Mouse (Mus musculus) bone marrow macrophage, adult 2 months (primary cell): ENCODE results near the gene Veph1. TPM values are rescaled to one million over a fixed set of nuclear protein-coding genes. Genes with fewer than 3 reads are reported as not detected.

Experiments
- H3K27ac ChIP-seq: 2 replicates; pipeline ENCODE4 v1.5.1; 2012; ENCODE audit warnings: low read depth, low read length; ENCODE audit not compliant: insufficient read depth
- H3K4me1 ChIP-seq: 2 replicates; pipeline ENCODE4 v1.6.1; 2012; ENCODE audit warnings: low read length; ENCODE audit not compliant: control insufficient read depth, insufficient read depth
- H3K4me3 ChIP-seq: 2 replicates; pipeline ENCODE4 v1.5.1; 2012; ENCODE audit warnings: mild to moderate bottlenecking, low read length, moderate library complexity; ENCODE audit not compliant: insufficient read depth
- CTCF ChIP-seq: IDR thresholded peaks from 2 replicates; pipeline ENCODE4 v1.5.1; 2012; ENCODE audit warnings: low read depth, mild to moderate bottlenecking, low read length, moderate library complexity
- POLR2A ChIP-seq: IDR thresholded peaks from 2 replicates; pipeline ENCODE4 v1.6.1; 2012; ENCODE audit warnings: mild to moderate bottlenecking, low read depth, low read length, borderline replicate concordance
- polyA plus RNA-seq: library from polyadenylated mRNA; stranded (reverse); fragments of >200 nt; gene quantifications from 2 replicates; pipeline ENCODE4 v1.2.4, GENCODE M21; 2012; ENCODE audit not compliant: missing spikeins, insufficient read depth, insufficient read length

The Veph1 gene
- polyA plus RNA-seq, 1 experiment = not detected

DNA sequence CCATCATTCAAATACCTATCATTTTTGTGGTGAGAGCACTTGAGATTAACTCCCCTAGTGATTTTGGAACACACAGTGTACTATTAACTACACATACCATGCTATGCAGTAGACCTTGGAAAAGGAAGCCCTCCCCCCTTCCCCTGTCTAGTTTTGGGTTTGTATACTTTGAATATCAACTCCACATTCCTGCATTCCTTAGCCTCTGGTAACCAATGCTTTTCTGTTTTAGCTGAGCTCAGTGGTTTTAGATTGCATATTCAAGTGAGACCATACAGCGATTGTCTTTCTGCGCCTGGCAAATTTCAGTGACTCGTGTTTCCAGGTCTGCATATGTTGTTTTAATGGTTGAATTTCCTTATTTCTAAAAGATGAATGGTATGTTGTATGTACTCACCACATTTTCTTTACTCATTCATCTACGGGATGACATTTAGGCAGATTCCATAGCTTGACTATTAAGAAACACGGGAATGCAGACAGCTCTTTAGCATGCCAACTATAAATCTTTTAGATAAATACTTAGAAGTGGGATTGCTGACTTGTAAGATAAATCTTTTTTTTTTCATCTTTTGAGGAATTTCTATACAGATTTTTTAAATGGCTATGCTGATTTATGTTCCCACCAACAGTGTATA lies 255.7 kb downstream of the Veph1 start:
- Histone ChIP-seq H3K4me1 (no peaks in the 10 kb centered on the region), H3K4me3 (no peak overlapping the region), H3K27ac (no peak overlapping the region)
- TF ChIP-seq POLR2A = no peak
- TF ChIP-seq CTCF = no peak

DNA sequence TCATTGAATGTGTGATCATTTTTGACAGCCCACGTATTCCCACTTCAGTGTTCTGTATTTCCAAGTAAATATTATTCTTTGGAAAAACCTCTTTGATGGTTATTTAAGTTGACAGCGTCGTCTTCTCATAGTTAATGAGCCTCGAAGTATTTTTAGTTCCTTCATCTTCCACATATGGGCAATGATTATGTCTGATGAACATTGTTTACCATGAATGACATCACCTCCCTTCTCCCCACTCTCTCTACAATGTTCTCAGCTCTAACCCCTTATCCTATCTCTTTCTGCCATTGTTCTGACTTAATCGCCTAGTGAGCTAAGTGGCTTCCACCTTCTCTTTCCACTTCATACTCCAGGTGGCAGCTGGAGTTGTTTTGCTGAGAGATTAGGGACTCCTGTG lies 261.4 kb downstream of the Veph1 start:
- Histone ChIP-seq H3K4me3 (no peak overlapping the region), H3K4me1 (no peaks in the 10 kb centered on the region), H3K27ac (no peak overlapping the region)
- TF ChIP-seq POLR2A = no peak
- no peak for TF ChIP-seq CTCF

DNA sequence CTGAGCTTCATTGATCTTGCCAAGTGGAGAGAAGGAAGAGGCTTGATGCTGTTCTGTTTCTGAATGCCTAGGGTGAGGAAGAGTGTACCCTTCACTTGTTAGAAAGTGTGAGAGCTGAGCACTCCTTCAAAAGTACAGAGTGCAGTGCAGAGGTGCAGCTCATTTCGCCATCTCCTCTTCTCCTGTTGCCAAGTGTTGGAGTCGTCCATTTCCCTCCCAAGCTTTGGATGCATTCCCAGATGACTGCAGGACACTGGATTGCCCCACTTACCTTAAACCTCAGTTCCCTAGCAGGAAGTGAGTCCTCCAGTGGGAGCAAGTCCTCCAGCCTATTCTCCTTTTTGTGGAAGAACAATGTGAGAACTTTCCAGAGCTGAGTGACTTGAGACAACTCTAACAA lies 263.3 kb downstream of the Veph1 start:
- no peak overlapping the region for H3K4me3 ChIP-seq
- TF ChIP-seq CTCF (no peak), POLR2A (no peak)
- H3K4me1 ChIP-seq = no peaks in the 10 kb centered on the region
- H3K27ac ChIP-seq = no peak overlapping the region

DNA sequence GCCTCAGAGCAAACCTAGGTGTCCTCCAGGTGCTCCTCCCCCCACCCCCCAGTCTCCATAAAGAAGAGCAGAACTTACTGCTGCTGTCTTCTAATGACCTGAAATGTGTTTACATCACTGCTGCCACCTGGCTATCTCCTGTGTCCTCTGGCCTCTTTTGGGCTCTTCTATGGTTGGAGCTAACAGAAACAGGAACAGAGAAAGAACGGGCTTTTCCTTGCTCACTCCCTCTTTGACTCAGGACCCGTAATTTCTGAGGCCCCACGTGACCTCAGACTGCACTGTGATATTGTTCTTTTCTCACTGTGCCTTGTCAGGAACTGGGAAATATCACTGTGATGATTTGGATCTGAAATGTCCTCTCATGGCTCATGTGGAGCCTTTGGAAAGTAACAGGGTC lies 271.2 kb downstream of the Veph1 start:
- no peak for TF ChIP-seq CTCF
- TF ChIP-seq POLR2A = no peak
- Histone ChIP-seq H3K27ac (no peak overlapping the region), H3K4me1 (no peaks in the 10 kb centered on the region), H3K4me3 (no peak overlapping the region)

DNA sequence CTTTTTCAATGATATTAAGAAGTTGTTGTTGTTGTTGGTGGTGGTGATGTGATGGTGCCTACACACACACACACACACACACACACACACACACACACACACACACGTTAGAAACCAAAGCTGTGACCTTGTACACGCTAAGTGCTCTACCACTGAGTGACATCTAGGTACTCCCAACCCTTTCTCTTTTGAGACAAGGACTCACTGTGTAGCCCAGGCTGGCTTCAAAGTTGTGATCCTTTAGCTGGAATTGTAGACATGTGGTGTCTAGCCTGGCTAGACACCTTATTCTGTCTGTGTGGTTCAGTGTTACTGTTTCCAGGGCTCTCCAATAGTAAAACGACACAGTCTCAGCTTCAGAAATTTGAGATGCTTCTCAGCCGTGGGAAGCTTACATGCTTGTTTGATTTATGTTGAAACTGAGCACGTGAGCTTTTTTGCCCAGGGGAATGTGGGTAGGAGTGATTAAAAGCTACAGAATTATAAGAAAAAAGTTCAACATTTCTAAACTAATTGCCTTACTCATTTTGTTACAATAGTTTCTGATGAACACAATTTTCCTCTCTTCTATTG lies 272.3 kb downstream of the Veph1 start:
- TF ChIP-seq POLR2A (no peak), CTCF (no peak)
- no peaks in the 10 kb centered on the region for H3K4me1 ChIP-seq
- no peak overlapping the region for H3K27ac ChIP-seq
- no peak overlapping the region for H3K4me3 ChIP-seq

DNA sequence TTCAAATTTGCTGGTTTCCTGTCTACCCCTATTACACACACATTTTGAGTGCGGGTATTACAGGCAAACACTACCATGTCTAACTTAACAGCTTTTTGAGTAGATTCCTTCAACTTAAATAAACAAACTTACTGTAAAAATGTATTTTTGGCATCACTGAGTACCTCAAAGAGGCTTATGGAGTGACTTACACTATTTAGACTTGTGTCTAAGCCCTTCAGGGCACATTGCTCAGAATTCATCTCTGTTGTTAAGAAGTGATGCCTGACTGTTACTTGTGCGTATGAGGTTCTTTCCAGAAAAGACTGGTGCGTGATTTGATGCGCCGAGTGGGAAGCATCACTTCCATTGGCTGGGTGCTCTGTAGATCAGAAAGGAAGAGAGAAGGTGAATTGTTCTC lies 277.5 kb downstream of the Veph1 start:
- H3K27ac ChIP-seq = no peak overlapping the region
- TF ChIP-seq CTCF (no peak), POLR2A (no peak)
- H3K4me1 ChIP-seq = no peaks in the 10 kb centered on the region
- no peak overlapping the region for H3K4me3 ChIP-seq

DNA sequence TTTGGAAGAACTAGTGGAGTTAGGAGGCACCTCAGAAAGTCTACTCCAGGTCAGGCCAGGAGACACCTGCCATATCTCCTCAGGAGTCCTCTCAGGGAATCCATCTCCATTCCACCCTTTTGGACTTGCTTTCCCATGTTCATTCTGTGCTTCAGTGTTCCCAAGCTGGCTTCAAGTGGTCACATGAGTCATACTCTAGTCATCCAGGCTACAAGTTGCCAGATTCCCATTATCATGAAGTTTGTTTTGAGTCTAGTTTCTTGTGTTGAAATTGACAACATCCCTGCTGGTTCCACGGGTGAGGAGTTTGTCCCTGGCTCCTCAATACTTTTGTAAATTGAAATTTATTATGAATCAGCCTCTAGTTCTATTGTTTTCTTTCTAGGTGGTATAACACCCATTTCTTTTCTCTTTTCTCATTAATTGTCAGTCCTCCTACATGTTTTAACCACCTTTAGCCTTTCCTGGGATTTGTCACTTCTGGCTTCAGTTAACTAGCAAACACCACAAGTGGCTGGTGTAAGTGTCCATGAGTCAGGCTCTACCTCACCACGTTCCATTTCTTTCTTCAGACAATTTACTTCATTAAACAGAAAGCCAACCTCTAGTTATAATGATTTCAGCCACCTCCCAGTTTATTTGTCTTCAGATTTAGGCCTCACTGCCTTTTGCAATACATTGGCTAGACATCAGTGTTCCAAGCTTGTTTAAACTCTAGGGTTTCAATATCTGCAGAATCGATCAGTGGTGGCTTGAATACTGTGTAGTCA lies 288.8 kb downstream of the Veph1 start:
- no peak overlapping the region for H3K4me3 ChIP-seq
- TF ChIP-seq POLR2A (no peak), CTCF (no peak)
- H3K4me1 ChIP-seq = peaks cover 14% of the 10 kb centered on the region
- H3K27ac ChIP-seq = no peak overlapping the region

DNA sequence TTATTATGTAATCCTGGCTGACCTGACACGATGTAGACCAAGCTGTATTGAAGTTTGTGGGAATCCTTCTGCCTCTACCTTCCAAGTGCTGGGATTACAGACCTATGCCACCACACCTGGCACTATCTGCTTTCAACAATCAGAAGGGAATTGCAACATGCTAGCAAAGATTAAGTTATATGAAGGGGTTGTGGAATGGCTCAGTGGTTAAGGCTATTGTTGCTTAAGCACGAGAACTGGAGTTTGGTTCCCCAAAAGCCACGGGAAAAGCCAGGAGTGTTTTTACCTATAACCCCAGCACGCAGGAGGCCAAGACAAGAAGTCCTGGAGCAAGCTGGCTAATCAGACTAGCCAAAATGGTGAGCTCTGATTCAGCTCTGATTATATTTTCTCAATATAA lies 291.6 kb downstream of the Veph1 start:
- H3K4me1 ChIP-seq = peaks cover 14% of the 10 kb centered on the region
- H3K4me3 ChIP-seq = no peak overlapping the region
- H3K27ac ChIP-seq = no peak overlapping the region
- TF ChIP-seq POLR2A (no peak), CTCF (no peak)

DNA sequence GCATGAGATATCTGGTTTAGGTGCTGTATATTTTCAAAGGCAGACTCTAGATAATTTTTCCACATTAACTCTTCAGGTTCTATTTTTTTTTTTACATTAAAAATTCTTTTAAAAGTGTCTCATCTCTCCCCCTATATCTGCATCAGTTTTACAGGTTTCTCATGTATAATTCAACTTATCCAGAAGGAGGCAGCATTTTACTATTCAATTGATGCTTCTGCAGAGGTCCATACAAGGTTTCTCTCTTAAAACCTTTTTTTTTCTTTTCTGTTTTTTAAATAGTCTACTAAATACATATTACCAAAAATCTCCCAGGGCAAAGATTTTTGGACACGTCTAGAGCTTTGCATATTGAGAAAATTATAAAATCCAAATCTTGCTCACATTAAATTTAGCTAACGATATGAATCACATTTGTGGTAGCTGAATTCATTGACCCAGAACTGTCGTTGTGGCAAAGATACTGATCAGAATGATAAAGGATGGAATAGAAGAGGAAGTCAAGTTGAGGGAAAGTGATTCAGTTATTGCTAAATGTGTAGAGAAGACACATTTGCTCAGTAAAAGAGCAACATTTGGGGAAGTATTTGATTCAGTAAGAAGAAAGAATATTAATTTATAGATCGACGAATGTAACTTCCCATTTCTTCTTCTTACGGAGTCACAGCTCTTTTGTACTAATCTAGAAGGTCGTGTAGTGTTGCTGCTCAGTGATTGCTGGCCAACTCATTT lies 292.3 kb downstream of the Veph1 start:
- Histone ChIP-seq H3K4me3 (no peak overlapping the region), H3K27ac (no peak overlapping the region), H3K4me1 (peaks cover 14% of the 10 kb centered on the region)
- TF ChIP-seq CTCF = no peak
- no peak for TF ChIP-seq POLR2A

Other genes with a start within 250 kb of the Veph1 start
- 0.67 and 1.3 TPM in 2 replicates for gene Ptx3, start 76.9 kb downstream of the Veph1 start, polyA plus RNA-seq